Mouse (Mus musculus) kidney, embryonic 15.5 days (tissue): ENCODE results near the gene Gm4312. TPM values are rescaled to one million over a fixed set of nuclear protein-coding genes. Genes with fewer than 3 reads are reported as not detected.
"Not testable (repeated sequence)": the region's sequence is repeated elsewhere in the genome, so short reads cannot be mapped to it uniquely, and the experiment has no call there.

Experiments used
- ATAC-seq: fragments of 200-750 bp; cut with Nextera tagmentation; replicated peaks from 2 replicates; pipeline ENCODE4 v1.8.0; 2017; ENCODE audit warnings: moderate TSS enrichment; ENCODE audit not compliant: low FRiP score
- H3K27ac ChIP-seq: fragments of 300-500 bp; sonication (generic); 2 replicates; pipeline ENCODE4 v1.5.1; 2015; ENCODE audit warnings: mild to moderate bottlenecking, inconsistent platforms
- H3K27me3 ChIP-seq: fragments of 300-500 bp; sonication (generic); 2 replicates; pipeline ENCODE4 v1.6.1; 2015; ENCODE audit warnings: inconsistent platforms
- H3K36me3 ChIP-seq: fragments of 300-500 bp; sonication (generic); 2 replicates; pipeline ENCODE4 v1.6.1; 2015; ENCODE audit warnings: inconsistent platforms
- H3K4me1 ChIP-seq: fragments of 300-500 bp; sonication (generic); 2 replicates; pipeline ENCODE4 v1.6.1; 2015; ENCODE audit warnings: inconsistent platforms
- H3K4me2 ChIP-seq: fragments of 300-500 bp; sonication (generic); 2 replicates; pipeline ENCODE4 v1.6.1; 2015; ENCODE audit warnings: moderate library complexity, mild to moderate bottlenecking, inconsistent platforms
- H3K4me3 ChIP-seq: fragments of 300-500 bp; sonication (generic); replicated peaks from 2 replicates; pipeline ENCODE4 v1.5.1; 2015; ENCODE audit warnings: mild to moderate bottlenecking, inconsistent platforms
- H3K9ac ChIP-seq: fragments of 300-500 bp; sonication (generic); 2 replicates; pipeline ENCODE4 v1.6.1; 2015; ENCODE audit warnings: mild to moderate bottlenecking, inconsistent platforms
- H3K9me3 ChIP-seq: fragments of 300-500 bp; sonication (generic); replicated peaks from 2 replicates; pipeline ENCODE4 v1.6.1; 2016; ENCODE audit warnings: inconsistent platforms
- WGBS: fragments of 180-500 bp; shearing (Covaris S2); methylation state at CpG from one replicate; pipeline ENCODE4 v1.1.7; 2015; ENCODE audit warnings: mixed read lengths; 5-methylcytosine and 5-hydroxymethylcytosine counted together
- polyA plus RNA-seq: library from polyadenylated mRNA; unstranded; fragments of >200 nt; fragmentation: Nextera tagmentation; extraction: Ambion mirVana; gene quantifications from 2 replicates; pipeline ENCODE4 v1.2.1, GENCODE M21; 2015

Gene Gm4312
- not detected in 2 replicates for polyA plus RNA-seq

- no CpG with 5 or more reads among the region's 2 CpGs for whole genome bisulfite sequencing
These were observed at the start of gene Gm4312 for GRCm38 (mm10) chr10:100382460-100382859. Gm4312 (minus strand) TSS chr10:100382560.

DNA sequence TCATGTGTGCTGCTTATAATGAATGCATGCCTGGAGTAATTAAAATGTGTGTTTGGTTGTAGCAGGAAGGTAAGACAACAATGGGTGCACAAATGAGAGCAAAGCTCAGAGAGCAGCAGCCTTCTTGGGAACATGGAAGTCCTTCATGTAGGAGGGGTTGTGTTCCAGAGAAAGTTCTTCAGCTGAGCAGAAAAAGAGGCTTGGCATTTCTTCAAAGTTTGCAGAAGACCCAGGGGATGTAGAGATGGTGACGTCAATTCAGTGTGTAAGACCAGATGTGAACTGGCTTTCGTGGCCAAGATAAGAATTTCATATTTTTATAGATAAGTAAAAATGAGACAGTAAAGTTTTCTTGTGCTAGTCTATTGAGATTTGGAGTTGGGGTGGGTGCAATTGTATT lies 45.2 kb upstream of the Gm4312 start:
- no peaks in the 10 kb centered on the region for H3K9me3 ChIP-seq
- H3K27ac ChIP-seq, result no peak overlapping the region
- no peaks in the 10 kb centered on the region for H3K27me3 ChIP-seq
- 87% methylated on average over 2 of the region's 2 CpGs for WGBS
- no peak overlapping the region for H3K4me2 ChIP-seq
- no peak for ATAC-seq
- H3K36me3 ChIP-seq, result no peaks in the 10 kb centered on the region
- no peak overlapping the region for H3K4me3 ChIP-seq
- no peaks in the 10 kb centered on the region for H3K4me1 ChIP-seq
- H3K9ac ChIP-seq, result no peak overlapping the region

More at GRCm38 (mm10) chr10:100382460-100382859, at the start of gene Gm4312:
- not testable (repeated sequence) for H3K27me3 ChIP-seq, H3K9ac ChIP-seq, H3K4me3 ChIP-seq, H3K27ac ChIP-seq, H3K4me1 ChIP-seq, H3K9me3 ChIP-seq, H3K36me3 ChIP-seq, H3K4me2 ChIP-seq, ATAC-seq

- no peak overlapping the region for H3K27ac ChIP-seq
- H3K4me2 ChIP-seq, result no peak overlapping the region
- H3K4me1 ChIP-seq, result no peaks in the 10 kb centered on the region
- H3K27me3 ChIP-seq, result no peaks in the 10 kb centered on the region
- WGBS, result 87% methylated on average over 7 of the region's 7 CpGs
- H3K9ac ChIP-seq, result no peak overlapping the region
- H3K36me3 ChIP-seq, result no peaks in the 10 kb centered on the region
- H3K4me3 ChIP-seq, result no peak overlapping the region
- no peak for ATAC-seq
- H3K9me3 ChIP-seq, result no peaks in the 10 kb centered on the region
These were observed 33.2 kb upstream of the Gm4312 start for GRCm38 (mm10) chr10:100415566-100415965.

GRCm38 (mm10) chr10:100402301-100402700 lies 19.9 kb upstream of the Gm4312 start:
- H3K27me3 ChIP-seq, H3K4me2 ChIP-seq, H3K4me1 ChIP-seq, H3K4me3 ChIP-seq, H3K9ac ChIP-seq, H3K27ac ChIP-seq, H3K9me3 ChIP-seq, ATAC-seq, H3K36me3 ChIP-seq: not testable (repeated sequence)
- 86% methylated on average over 6 of the region's 6 CpGs for WGBS

- H3K4me2 ChIP-seq, H3K4me1 ChIP-seq, H3K36me3 ChIP-seq, H3K9me3 ChIP-seq, H3K9ac ChIP-seq, ATAC-seq, H3K27me3 ChIP-seq, H3K27ac ChIP-seq, H3K4me3 ChIP-seq: not testable (repeated sequence)
- whole genome bisulfite sequencing, result no CpG with 5 or more reads among the region's 3 CpGs
These were observed 21.3 kb downstream of the Gm4312 start, which contains the start of gene Gm4307 for GRCm38 (mm10) chr10:100361038-100361437. Gm4307 (plus strand) TSS chr10:100361338.

DNA sequence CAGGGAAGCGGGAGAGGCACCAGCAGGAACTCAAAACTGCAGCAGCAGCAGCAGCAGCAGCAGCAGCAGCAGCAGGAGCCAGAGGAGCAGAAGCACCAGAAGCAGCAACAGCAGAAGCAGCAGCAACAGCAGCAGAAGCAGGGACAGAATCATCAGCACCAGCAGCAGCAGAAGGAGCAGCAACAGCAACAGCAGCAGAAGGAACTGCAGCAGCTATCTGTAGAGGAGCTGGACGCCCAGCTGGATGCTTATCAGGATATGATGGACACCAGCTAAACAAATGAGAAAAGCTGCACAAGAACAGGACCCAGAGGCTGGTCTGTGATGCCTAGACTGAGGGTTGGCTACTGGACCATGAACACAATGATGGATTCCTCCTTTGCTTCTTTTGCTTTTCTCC lies 25.5 kb downstream of the Gm4312 start:
- not testable (repeated sequence) for H3K27me3 ChIP-seq, ATAC-seq, H3K27ac ChIP-seq, H3K4me1 ChIP-seq, H3K4me3 ChIP-seq, H3K9ac ChIP-seq, H3K4me2 ChIP-seq, H3K9me3 ChIP-seq, H3K36me3 ChIP-seq
- 85% methylated on average over 2 of the region's 2 CpGs for WGBS

DNA sequence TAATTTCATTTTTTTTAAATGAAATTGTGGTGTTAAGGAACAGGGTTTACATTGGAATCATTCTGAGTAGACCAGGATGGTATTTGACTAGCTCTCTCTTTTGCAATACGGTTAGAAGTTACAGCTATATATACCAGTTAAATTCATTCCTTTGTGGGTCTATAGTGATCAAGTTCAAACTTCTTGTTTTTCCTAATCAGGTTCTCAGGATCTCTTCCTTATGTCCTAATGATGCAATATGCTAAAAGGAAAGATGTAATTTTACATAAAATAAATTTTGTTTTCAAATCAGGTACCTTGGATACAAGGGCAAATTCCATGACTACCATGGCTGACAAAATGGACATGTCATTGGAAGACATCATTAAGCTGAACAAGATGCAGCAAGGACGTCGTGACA lies 31.6 kb downstream of the Gm4312 start, which contains the start of gene Gm4305:
Gm4305 (plus strand) TSS at position 301 of the 400 bp plus-strand sequence.
- not testable (repeated sequence) for H3K4me3 ChIP-seq, H3K4me2 ChIP-seq, H3K9ac ChIP-seq, H3K36me3 ChIP-seq, ATAC-seq, H3K4me1 ChIP-seq, H3K27me3 ChIP-seq, H3K9me3 ChIP-seq, H3K27ac ChIP-seq
- WGBS, result no CpG with 5 or more reads among the region's 3 CpGs

GRCm38 (mm10) chr10:100345672-100346071 lies 36.7 kb downstream of the Gm4312 start, which contains the start of gene Gm4303:
Gm4303 (plus strand) TSS chr10:100345972.
- not testable (repeated sequence) for H3K27ac ChIP-seq, H3K9ac ChIP-seq, H3K4me2 ChIP-seq, ATAC-seq, H3K4me1 ChIP-seq, H3K27me3 ChIP-seq, H3K36me3 ChIP-seq, H3K4me3 ChIP-seq, H3K9me3 ChIP-seq
- no CpG with 5 or more reads among the region's 3 CpGs for WGBS

DNA sequence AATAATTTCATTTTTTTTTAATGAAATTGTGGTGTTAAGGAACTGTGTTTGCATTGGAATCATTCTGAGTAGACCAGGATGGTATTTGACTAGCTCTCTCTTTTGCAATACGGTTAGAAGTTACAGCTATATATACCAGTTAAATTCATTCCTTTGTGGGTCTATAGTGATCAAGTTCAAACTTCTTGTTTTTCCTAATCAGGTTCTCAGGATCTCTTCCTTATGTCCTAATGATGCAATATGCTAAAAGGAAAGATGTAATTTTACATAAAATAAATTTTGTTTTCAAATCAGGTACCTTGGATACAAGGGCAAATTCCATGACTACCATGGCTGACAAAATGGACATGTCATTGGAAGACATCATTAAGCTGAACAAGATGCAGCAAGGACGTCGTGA lies 41.8 kb downstream of the Gm4312 start, which contains the start of gene Gm4302:
Gm4302 (plus strand) TSS at position 301 of the 400 bp plus-strand sequence.
- WGBS, result no CpG with 5 or more reads among the region's 3 CpGs

GRCm38 (mm10) chr10:100335376-100335775 lies 47.0 kb downstream of the Gm4312 start, which contains the start of gene Gm4301:
Gm4301 (plus strand) TSS chr10:100335676.
- H3K27ac ChIP-seq, H3K4me3 ChIP-seq, H3K9ac ChIP-seq, H3K27me3 ChIP-seq, H3K4me1 ChIP-seq, H3K9me3 ChIP-seq, H3K36me3 ChIP-seq, H3K4me2 ChIP-seq, ATAC-seq: not testable (repeated sequence)
- no CpG with 5 or more reads among the region's 2 CpGs for WGBS

More for the DNA sequence above, 41.8 kb downstream of the Gm4312 start, which contains the start of gene Gm4302:
- H3K36me3 ChIP-seq, H3K9me3 ChIP-seq, H3K9ac ChIP-seq, ATAC-seq, H3K4me3 ChIP-seq, H3K27me3 ChIP-seq, H3K4me1 ChIP-seq, H3K4me2 ChIP-seq, H3K27ac ChIP-seq: not testable (repeated sequence)

Other genes starting within 250 kb of the Gm4312 start
- gene Gm4301, start 46.9 kb downstream of the Gm4312 start, polyA plus RNA-seq, result not detected in 2 replicates
- not detected in 2 replicates for gene Gm4302, start 41.7 kb downstream of the Gm4312 start, polyA plus RNA-seq
- not detected in 2 replicates for gene Gm4303, start 36.6 kb downstream of the Gm4312 start, polyA plus RNA-seq
- gene Gm4305, start 31.5 kb downstream of the Gm4312 start, polyA plus RNA-seq, result not detected in 2 replicates
- not detected in 2 replicates for gene Gm4307, start 21.2 kb downstream of the Gm4312 start, polyA plus RNA-seq
- 24.6 and 27.3 TPM in 2 replicates for gene Tmtc3, start 104.8 kb upstream of the Gm4312 start, polyA plus RNA-seq
- 5.5 and 5.7 TPM in 2 replicates for gene Cep290, start 105.0 kb upstream of the Gm4312 start, polyA plus RNA-seq
- gene 4930430F08Rik, start 207.9 kb upstream of the Gm4312 start, polyA plus RNA-seq, result 8.5 and 11.6 TPM in 2 replicates
- gene 1700017N19Rik, start 207.9 kb upstream of the Gm4312 start, polyA plus RNA-seq, result not detected in 2 replicates